Mouse (Mus musculus) liver, embryonic 11.5 days (tissue): ENCODE data around the gene Vps41. TPM values are rescaled to one million over a fixed set of nuclear protein-coding genes. Genes with fewer than 3 reads are reported as not detected.

Experiments
- ATAC-seq: fragments of 200-750 bp; cut with Nextera tagmentation; replicated peaks from 2 replicates; pipeline ENCODE4 v1.8.0; 2017; ENCODE audit warnings: moderate number of reproducible peaks, mild to moderate bottlenecking, moderate TSS enrichment, moderate library complexity; ENCODE audit not compliant: low FRiP score
- DNase-seq: peaks from one replicate; pipeline ENCODE4 v3.0.0-alpha.2; 2017; ENCODE audit warnings: low spot score
- H3K27ac ChIP-seq: fragments of 300-500 bp; sonication (generic); 2 replicates; pipeline ENCODE4 v1.5.1; 2014; ENCODE audit warnings: mild to moderate bottlenecking, low read depth, low read length, control low read depth
- H3K27me3 ChIP-seq: fragments of 300-500 bp; sonication (generic); replicated peaks from 2 replicates; pipeline ENCODE4 v1.6.1; 2014; ENCODE audit warnings: low read length, mixed read lengths; ENCODE audit not compliant: control insufficient read depth, insufficient read depth
- H3K36me3 ChIP-seq: fragments of 300-500 bp; sonication (generic); 2 replicates; pipeline ENCODE4 v1.6.1; 2014; ENCODE audit warnings: mild to moderate bottlenecking, low read length, moderate library complexity, mixed read lengths; ENCODE audit not compliant: control insufficient read depth, insufficient read depth
- H3K4me1 ChIP-seq: fragments of 300-500 bp; sonication (generic); replicated peaks from 2 replicates; pipeline ENCODE4 v1.6.1; 2014; ENCODE audit warnings: low read length, mixed read lengths; ENCODE audit not compliant: control insufficient read depth, insufficient read depth
- H3K4me2 ChIP-seq: fragments of 300-500 bp; sonication (generic); 2 replicates; pipeline ENCODE4 v1.6.1; 2014; ENCODE audit warnings: mild to moderate bottlenecking, control low read depth, moderate library complexity
- H3K4me3 ChIP-seq: fragments of 300-500 bp; sonication (generic); 2 replicates; pipeline ENCODE4 v1.5.1; 2014; ENCODE audit warnings: low read depth, low read length, control low read depth
- H3K9ac ChIP-seq: fragments of 300-500 bp; sonication (generic); 2 replicates; pipeline ENCODE4 v1.6.1; 2014; ENCODE audit warnings: low read depth, low read length, control low read depth
- H3K9me3 ChIP-seq: fragments of 300-500 bp; sonication (generic); 2 replicates; pipeline ENCODE4 v1.6.1; 2016; ENCODE audit warnings: low read length, inconsistent platforms, mixed read lengths; ENCODE audit not compliant: control insufficient read depth
- WGBS: fragments of 180-500 bp; shearing (Covaris S2); extraction: QIAGEN DNeasy Blood & Tissue Kit; methylation state at CpG from one replicate; pipeline ENCODE4 v1.1.7; 2014; 5-methylcytosine and 5-hydroxymethylcytosine counted together
- polyA plus RNA-seq: library from polyadenylated mRNA; unstranded; fragments of >200 nt; fragmentation: Nextera tagmentation; extraction: Ambion mirVana; gene quantifications from 2 replicates; pipeline ENCODE4 v1.2.1, GENCODE M21; 2014

Vps41 gene
- polyA plus RNA-seq, 1 experiment from 2014 or later: 50.0 TPM

DNA sequence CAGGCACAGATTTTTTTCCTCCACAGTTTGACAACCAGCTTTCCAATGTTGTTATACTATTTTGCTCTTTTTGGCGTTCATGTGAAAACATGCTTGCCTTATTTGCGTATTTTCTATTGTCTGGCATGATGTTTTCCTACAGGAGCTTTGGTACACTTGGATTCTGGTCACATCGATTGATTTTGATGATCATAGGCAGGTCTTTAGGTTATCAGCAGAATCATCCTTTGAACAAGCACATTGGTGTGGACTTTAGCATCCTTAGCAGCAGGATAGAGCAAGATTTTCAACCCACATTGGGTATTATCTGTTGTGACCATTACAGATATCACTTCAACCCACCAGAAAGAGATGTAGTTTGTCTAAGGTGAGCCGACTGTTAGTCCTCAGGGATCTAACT is 71.0 kb downstream of the Vps41 start:
- H3K27ac ChIP-seq: no peak overlapping the region
- H3K27me3 ChIP-seq: no peaks in the 10 kb centered on the region
- DNase-seq (no peak), ATAC-seq (no peak)
- H3K9me3 ChIP-seq: no peaks in the 10 kb centered on the region
- 78% methylated on average over 4 of the region's 4 CpGs for WGBS
- no peak overlapping the region for H3K4me2 ChIP-seq
- H3K9ac ChIP-seq: no peak overlapping the region
- no peaks in the 10 kb centered on the region for H3K4me1 ChIP-seq
- H3K4me3 ChIP-seq: no peak overlapping the region
- no peaks in the 10 kb centered on the region; the same call in 1 of the 2 replicates for H3K36me3 ChIP-seq

GRCm38 (mm10) chr13:18788689-18789088 is 71.6 kb downstream of the Vps41 start:
- Histone ChIP-seq H3K4me2 (no peak overlapping the region), H3K27me3 (no peaks in the 10 kb centered on the region), H3K27ac (no peak overlapping the region), H3K4me1 (no peaks in the 10 kb centered on the region), H3K9me3 (no peaks in the 10 kb centered on the region), H3K4me3 (no peak overlapping the region), H3K36me3 (no peaks in the 10 kb centered on the region; the same call in 1 of the 2 replicates), H3K9ac (no peak overlapping the region)
- no peak for DNase-seq
- no peak for ATAC-seq
- 86% methylated on average over 2 of the region's 2 CpGs for WGBS

DNA sequence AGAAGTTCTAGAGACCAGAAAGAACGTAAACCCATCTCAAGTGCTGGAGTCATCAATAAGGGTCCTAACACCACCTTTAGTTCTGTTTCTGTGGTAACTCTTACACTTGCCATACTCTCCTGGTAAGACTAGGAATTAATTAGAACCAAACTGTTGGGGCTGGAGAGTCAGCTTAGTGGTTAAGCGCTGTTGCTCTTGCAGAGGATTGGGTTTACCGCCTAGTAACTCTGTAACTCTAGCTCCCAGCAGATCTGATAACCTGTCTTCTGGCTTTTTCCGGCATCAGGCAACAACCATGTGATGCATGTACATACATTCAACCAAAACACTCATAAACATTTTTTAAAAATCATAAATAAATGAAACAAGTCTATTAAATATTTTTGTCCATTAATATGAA is 72.6 kb downstream of the Vps41 start:
- 90% methylated on average over 4 of the region's 4 CpGs for WGBS
- H3K4me2 ChIP-seq: no peak overlapping the region
- no peak overlapping the region for H3K9ac ChIP-seq
- H3K4me1 ChIP-seq: no peaks in the 10 kb centered on the region
- H3K36me3 ChIP-seq: no peaks in the 10 kb centered on the region; the same call in 1 of the 2 replicates
- ATAC-seq (no peak), DNase-seq (no peak)
- no peaks in the 10 kb centered on the region for H3K9me3 ChIP-seq
- no peak overlapping the region for H3K4me3 ChIP-seq
- H3K27ac ChIP-seq: no peak overlapping the region
- no peaks in the 10 kb centered on the region for H3K27me3 ChIP-seq

DNA sequence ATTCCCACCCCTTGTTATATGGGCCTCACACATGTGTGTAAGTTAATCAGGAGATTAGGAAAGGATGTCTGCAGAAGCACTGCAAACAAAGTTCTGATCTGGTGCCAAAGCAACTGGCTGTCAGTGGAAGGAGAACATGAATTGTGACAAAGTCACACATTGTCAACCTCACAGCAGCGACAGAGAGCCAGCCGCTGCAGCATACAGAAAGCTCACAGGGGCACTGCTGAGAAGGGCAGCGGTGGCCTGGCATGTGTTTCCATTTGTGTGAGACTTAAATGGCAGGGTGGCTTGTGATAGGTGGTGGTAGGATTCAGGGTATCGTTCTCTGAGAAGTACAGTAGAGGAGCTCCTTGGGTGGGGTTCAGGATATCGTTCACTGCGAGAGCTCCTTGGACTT is 73.0 kb downstream of the Vps41 start:
- DNase-seq: no peak
- Histone ChIP-seq H3K4me1 (no peaks in the 10 kb centered on the region), H3K9ac (no peak overlapping the region), H3K4me2 (no peak overlapping the region), H3K4me3 (no peak overlapping the region), H3K27me3 (no peaks in the 10 kb centered on the region), H3K36me3 (no peaks in the 10 kb centered on the region; the same call in 1 of the 2 replicates), H3K9me3 (no peaks in the 10 kb centered on the region), H3K27ac (no peak overlapping the region)
- no peak for ATAC-seq
- WGBS: 84% methylated on average over 6 of the region's 6 CpGs

GRCm38 (mm10) chr13:18791314-18791713 is 74.2 kb downstream of the Vps41 start:
- no peak overlapping the region for H3K4me2 ChIP-seq
- H3K9me3 ChIP-seq: no peaks in the 10 kb centered on the region
- no peaks in the 10 kb centered on the region for H3K27me3 ChIP-seq
- H3K4me1 ChIP-seq: no peaks in the 10 kb centered on the region
- no peak for DNase-seq
- H3K36me3 ChIP-seq: no peaks in the 10 kb centered on the region; the same call in 1 of the 2 replicates
- 78% methylated on average over 4 of the region's 4 CpGs for WGBS
- no peak overlapping the region for H3K27ac ChIP-seq
- no peak overlapping the region for H3K4me3 ChIP-seq
- H3K9ac ChIP-seq: no peak overlapping the region
- ATAC-seq: no peak

DNA sequence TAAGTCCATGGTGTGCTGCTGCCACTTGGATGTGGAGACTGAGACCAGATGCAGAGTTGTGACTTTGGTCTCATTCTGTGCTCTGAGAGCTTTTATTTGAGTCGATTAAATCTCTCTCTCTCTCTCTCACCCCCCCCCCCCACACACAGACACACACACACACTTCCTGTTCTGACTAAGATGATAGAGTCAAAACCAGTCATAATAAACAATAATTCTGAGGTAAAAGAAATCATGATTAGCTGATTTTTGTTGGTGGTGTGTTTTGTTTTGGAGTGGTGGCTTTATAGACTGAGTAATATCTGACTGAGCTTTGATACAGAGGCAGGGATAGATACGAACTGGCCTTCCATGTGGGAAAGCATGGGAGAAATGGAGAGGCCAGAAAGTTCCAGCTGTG is 74.6 kb downstream of the Vps41 start:
- no peaks in the 10 kb centered on the region; the same call in 1 of the 2 replicates for H3K36me3 ChIP-seq
- no peak overlapping the region for H3K9ac ChIP-seq
- ATAC-seq (no peak), DNase-seq (no peak)
- H3K4me1 ChIP-seq: no peaks in the 10 kb centered on the region
- no peak overlapping the region for H3K4me2 ChIP-seq
- 81% methylated on average over 2 of the region's 2 CpGs for WGBS
- H3K27me3 ChIP-seq: no peaks in the 10 kb centered on the region
- no peak overlapping the region for H3K27ac ChIP-seq
- H3K9me3 ChIP-seq: no peaks in the 10 kb centered on the region
- H3K4me3 ChIP-seq: no peak overlapping the region

GRCm38 (mm10) chr13:18794454-18794853 is 77.4 kb downstream of the Vps41 start:
- Histone ChIP-seq H3K27me3 (no peaks in the 10 kb centered on the region), H3K9me3 (no peaks in the 10 kb centered on the region), H3K4me2 (no peak overlapping the region), H3K4me3 (no peak overlapping the region), H3K9ac (no peak overlapping the region), H3K4me1 (no peaks in the 10 kb centered on the region), H3K27ac (no peak overlapping the region), H3K36me3 (no peaks in the 10 kb centered on the region; the same call in 1 of the 2 replicates)
- DNase-seq: no peak
- WGBS: 81% methylated on average over 3 of the region's 3 CpGs
- no peak for ATAC-seq

DNA sequence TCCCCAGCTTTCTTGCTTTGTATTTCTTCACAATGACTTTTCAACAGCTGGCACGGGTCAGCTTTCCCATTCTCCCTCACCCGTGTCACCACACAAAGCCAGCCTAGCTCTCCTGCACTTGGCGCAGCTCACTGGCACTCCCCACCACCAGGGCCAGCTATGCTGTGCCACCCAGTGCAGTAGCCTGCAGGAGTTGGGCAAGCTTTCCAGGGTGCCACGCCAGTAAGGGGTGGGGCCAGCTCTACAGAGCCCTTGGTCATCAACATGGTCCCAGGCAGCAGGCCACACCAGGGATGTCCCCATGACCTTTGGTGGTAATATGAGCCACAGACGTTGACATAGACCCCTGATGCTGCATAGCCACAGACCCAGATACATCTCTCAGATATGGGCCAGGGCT is 80.5 kb downstream of the Vps41 start:
- no peak overlapping the region for H3K27ac ChIP-seq
- no peak overlapping the region for H3K4me3 ChIP-seq
- H3K9me3 ChIP-seq: no peaks in the 10 kb centered on the region
- H3K9ac ChIP-seq: no peak overlapping the region
- H3K36me3 ChIP-seq: no peaks in the 10 kb centered on the region; the same call in 1 of the 2 replicates
- no peaks in the 10 kb centered on the region for H3K27me3 ChIP-seq
- ATAC-seq: no peak; the same call in 1 of the 2 replicates
- WGBS: 84% methylated on average over 5 of the region's 5 CpGs
- no peaks in the 10 kb centered on the region for H3K4me1 ChIP-seq
- H3K4me2 ChIP-seq: no peak overlapping the region
- DNase-seq: no peak

GRCm38 (mm10) chr13:18800434-18800833 is 83.3 kb downstream of the Vps41 start:
- Histone ChIP-seq H3K36me3 (no peaks in the 10 kb centered on the region), H3K9ac (no peak overlapping the region), H3K27ac (no peak overlapping the region), H3K27me3 (no peaks in the 10 kb centered on the region), H3K4me1 (no peaks in the 10 kb centered on the region), H3K4me2 (no peak overlapping the region), H3K9me3 (no peaks in the 10 kb centered on the region), H3K4me3 (no peak overlapping the region)
- no peak for ATAC-seq
- no peak for DNase-seq
- WGBS: 74% methylated on average over 3 of the region's 3 CpGs
